In genomic region chr4:132801176-132802077, GRCm38 (mm10) we compare ENCODE assay signal across 11 mouse cellular contexts. TPM values are rescaled to one million over a fixed set of nuclear protein-coding genes. Genes with fewer than 3 reads are reported as not detected.
DNase-seq lines count a peak whose midpoint lies in the region; ATAC-seq and TF ChIP-seq lines count a peak whose summit lies in the region.
"Had no signal": no experiment of that assay in that cellular context is flagged by ENCODE, and none has a peak within 500 bp of the region (broad histone marks: within the 10 kb centered on the region; RNA-seq: fewer than 3 reads in every experiment).

No protein-coding gene starts in this region.

- H3K9ac ChIP-seq in limb, embryonic 15.5 days: no peak overlapping the region
- peak overlapping the region; percentile 92 for H3K9ac ChIP-seq in ES-Bruce4 (ENCODE audit: low read depth, poor library complexity, severe bottlenecking)

- no peaks in the 10 kb centered on the region; the same call in 1 of the 2 replicates for H3K27me3 ChIP-seq in limb, embryonic 15.5 days
- H3K27me3 ChIP-seq in limb, embryonic 10.5 days (ENCODE audit: low read depth, poor library complexity, severe bottlenecking): peaks cover 4% of the 10 kb centered on the region
- no peaks in the 10 kb centered on the region for H3K27me3 ChIP-seq in ES-Bruce4 (ENCODE audit: control insufficient read depth, insufficient read depth, low read length, poor library complexity, severe bottlenecking)

- ATAC-seq in limb, embryonic 15.5 days (ENCODE audit: insufficient number of reproducible peaks, low FRiP score, low TSS enrichment, low read depth): no peak
- peak; percentile 80 for ATAC-seq in erythroblast, adult 5-6 weeks (replicated peaks; ENCODE audit: low FRiP score, poor library complexity, severe bottlenecking)
- peak; percentile 79 for ATAC-seq in megakaryocyte-erythroid progenitor cell, adult 5-6 weeks (replicated peaks; ENCODE audit: low FRiP score, low TSS enrichment, poor library complexity, severe bottlenecking)

- TF ChIP-seq EP300 in ES-Bruce4 (IDR thresholded peaks at IDR 0.05; ENCODE audit: insufficient read depth, low read depth, low read length): no peak

- H3K4me3 ChIP-seq in limb, embryonic 15.5 days: no peak overlapping the region
- H3K4me3 ChIP-seq in limb, embryonic 10.5 days: no peak overlapping the region
- peak overlapping the region; percentile 57 for H3K4me3 ChIP-seq in ES-Bruce4 (ENCODE audit: low read depth, low read length)

- 85% methylated on average over 18 of the region's 18 CpGs for WGBS in limb, embryonic 15.5 days
- WGBS in limb, embryonic 10.5 days: 90% methylated on average over 18 of the region's 18 CpGs

- DNase-seq in limb, embryonic 10.5 days (ENCODE audit: low spot score): no peak
- no peak for DNase-seq in layer of hippocampus, postnatal 10 days (ENCODE audit: low spot score in 2 of 2)
- no peak for DNase-seq in cerebellum, adult 18-20 months
- DNase-seq in frontal cortex, postnatal 25 days (ENCODE audit: low spot score in 2 of 2): no peak
- DNase-seq: adrenal gland, adult 2 months; cerebellum, adult 9-10 months; kidney, adult 9 months had no signal

- no peak for TF ChIP-seq CTCF in ES-Bruce4 (IDR thresholded peaks at IDR 0.05; ENCODE audit: low read depth, low read length)

- H3K4me1 ChIP-seq in limb, embryonic 15.5 days: no peaks in the 10 kb centered on the region
- no peaks in the 10 kb centered on the region for H3K4me1 ChIP-seq in limb, embryonic 10.5 days
- no peaks in the 10 kb centered on the region for H3K4me1 ChIP-seq in ES-Bruce4 (ENCODE audit: control insufficient read depth, insufficient read depth, low read length)

- H3K9me3 ChIP-seq in limb, embryonic 15.5 days: no peaks in the 10 kb centered on the region
- no peaks in the 10 kb centered on the region for H3K9me3 ChIP-seq in limb, embryonic 10.5 days (replicated peaks)
- no peaks in the 10 kb centered on the region for H3K9me3 ChIP-seq in ES-Bruce4 (replicated peaks; ENCODE audit: control insufficient read depth, insufficient read depth, low read length, poor library complexity, severe bottlenecking)

- H3K36me3 ChIP-seq in limb, embryonic 15.5 days: no peaks in the 10 kb centered on the region
- H3K36me3 ChIP-seq in limb, embryonic 10.5 days: no peaks in the 10 kb centered on the region
- no peaks in the 10 kb centered on the region for H3K36me3 ChIP-seq in ES-Bruce4 (ENCODE audit: control insufficient read depth, insufficient read depth, low read length, poor library complexity, severe bottlenecking)

- peak overlapping the region; percentile 4; the same call in 1 of the 2 replicates for H3K27ac ChIP-seq in limb, embryonic 15.5 days
- H3K27ac ChIP-seq in limb, embryonic 10.5 days: no peak overlapping the region
- H3K27ac ChIP-seq in ES-Bruce4 (ENCODE audit: insufficient read depth, low read length): peak overlapping the region; percentile 15; the same call in 1 of the 2 replicates

- no peak overlapping the region for H3K4me2 ChIP-seq in limb, embryonic 15.5 days

- TF ChIP-seq POLR2A in ES-Bruce4 (IDR thresholded peaks at IDR 0.05; ENCODE audit: insufficient read depth, low read length): no peak

RNA-seq across cellular contexts. Expression of gene Themis2, which starts 5.2 kb away (rescaled TPM):
- 1.3 and 1.8 TPM in 2 replicates for polyA plus RNA-seq in limb, embryonic 15.5 days (2015; fragmentation: Nextera tagmentation; extraction: Ambion mirVana)
- 0.36 and 0.53 TPM in 2 replicates for polyA plus RNA-seq in limb, embryonic 10.5 days (2016; fragmentation: Nextera tagmentation; extraction: Ambion mirVana)
- polyA plus RNA-seq in ES-Bruce4 (2011; ENCODE audit: insufficient read depth, insufficient read length, low read depth, missing spikeins): 0.72 and 0.84 TPM in 2 replicates
- 9.4 and 23.0 TPM in 2 replicates for total RNA-seq in erythroblast, adult 5-6 weeks (2015; ENCODE audit: low replicate concordance)
- 7.8 and 10.7 TPM in 2 replicates for total RNA-seq in erythroblast, adult 5-6 weeks (2017; ENCODE audit: low replicate concordance)
- total RNA-seq in megakaryocyte-erythroid progenitor cell, adult 5-6 weeks (2014; fragmentation: Nextera tagmentation): 2.0 and 3.9 TPM in 2 replicates
- 0.80 and 1.7 TPM in 2 replicates for total RNA-seq in megakaryocyte-erythroid progenitor cell, adult 5-6 weeks (2017)
- total RNA-seq in layer of hippocampus, postnatal 10 days (2021): under 1 TPM; 0.71 to 0.87 TPM

RNA-seq across cellular contexts. Expression of gene Rpa2, which starts 33.3 kb away (rescaled TPM):
- polyA plus RNA-seq in limb, embryonic 15.5 days (2015; fragmentation: Nextera tagmentation; extraction: Ambion mirVana): 97.9 and 105 TPM in 2 replicates
- 188 and 199 TPM in 2 replicates for polyA plus RNA-seq in limb, embryonic 10.5 days (2016; fragmentation: Nextera tagmentation; extraction: Ambion mirVana)
- polyA plus RNA-seq in ES-Bruce4 (2011; ENCODE audit: insufficient read depth, insufficient read length, low read depth, missing spikeins): 78.2 and 78.7 TPM in 2 replicates
- 17.3 and 20.6 TPM in 2 replicates for total RNA-seq in erythroblast, adult 5-6 weeks (2015; ENCODE audit: low replicate concordance)
- total RNA-seq in erythroblast, adult 5-6 weeks (2017; ENCODE audit: low replicate concordance): 30.3 and 36.7 TPM in 2 replicates
- total RNA-seq in megakaryocyte-erythroid progenitor cell, adult 5-6 weeks (2014; fragmentation: Nextera tagmentation): 108 and 128 TPM in 2 replicates
- total RNA-seq in megakaryocyte-erythroid progenitor cell, adult 5-6 weeks (2017): 52.6 and 55.3 TPM in 2 replicates
- 10 to 100 TPM; 14.1 to 15.7 TPM for total RNA-seq in layer of hippocampus, postnatal 10 days (2021)

RNA-seq across cellular contexts. Expression of gene Ppp1r8, which starts 41.5 kb away (rescaled TPM):
- polyA plus RNA-seq in limb, embryonic 15.5 days (2015; fragmentation: Nextera tagmentation; extraction: Ambion mirVana): 40.2 and 51.9 TPM in 2 replicates
- 79.7 and 80.9 TPM in 2 replicates for polyA plus RNA-seq in limb, embryonic 10.5 days (2016; fragmentation: Nextera tagmentation; extraction: Ambion mirVana)
- polyA plus RNA-seq in ES-Bruce4 (2011; ENCODE audit: insufficient read depth, insufficient read length, low read depth, missing spikeins): 91.6 and 95.2 TPM in 2 replicates
- 8.8 and 12.5 TPM in 2 replicates for total RNA-seq in erythroblast, adult 5-6 weeks (2015; ENCODE audit: low replicate concordance)
- total RNA-seq in erythroblast, adult 5-6 weeks (2017; ENCODE audit: low replicate concordance): 12.5 and 15.1 TPM in 2 replicates
- 67.6 and 68.4 TPM in 2 replicates for total RNA-seq in megakaryocyte-erythroid progenitor cell, adult 5-6 weeks (2014; fragmentation: Nextera tagmentation)
- total RNA-seq in megakaryocyte-erythroid progenitor cell, adult 5-6 weeks (2017): 75.2 and 88.5 TPM in 2 replicates
- total RNA-seq in layer of hippocampus, postnatal 10 days (2021): 10 to 100 TPM; 42.8 to 50.4 TPM

RNA-seq across cellular contexts. Expression of gene Smpdl3b, which starts 44.4 kb away (rescaled TPM):
- polyA plus RNA-seq in limb, embryonic 15.5 days (2015; fragmentation: Nextera tagmentation; extraction: Ambion mirVana): 7.8 and 7.9 TPM in 2 replicates
- polyA plus RNA-seq in limb, embryonic 10.5 days (2016; fragmentation: Nextera tagmentation; extraction: Ambion mirVana): 4.6 and 6.1 TPM in 2 replicates
- 6.3 and 6.4 TPM in 2 replicates for polyA plus RNA-seq in ES-Bruce4 (2011; ENCODE audit: insufficient read depth, insufficient read length, low read depth, missing spikeins)
- 3.3 TPM in 1 of 2 replicates, not detected in the other for total RNA-seq in erythroblast, adult 5-6 weeks (2015; ENCODE audit: low replicate concordance)
- total RNA-seq in erythroblast, adult 5-6 weeks (2017; ENCODE audit: low replicate concordance): 0.26 TPM in 1 of 2 replicates, not detected in the other
- not detected in 2 replicates for total RNA-seq in megakaryocyte-erythroid progenitor cell, adult 5-6 weeks (2014; fragmentation: Nextera tagmentation)
- total RNA-seq in megakaryocyte-erythroid progenitor cell, adult 5-6 weeks (2017): not detected in 2 replicates
- 1 to 10 TPM in 1 of 2 experiments, under 1 TPM in 1; 0.87 to 1.2 TPM for total RNA-seq in layer of hippocampus, postnatal 10 days (2021)
